Mouse (Mus musculus) adipocyte (in vitro differentiated cells): Measurements from ENCODE around the gene Cbx2.

Experiments
- DNase-seq: peaks from one replicate; pipeline ENCODE4 v3.0.0-alpha.2; 2016; ENCODE audit warnings: low spot score

Gene Cbx2

GRCm38 (mm10) chr11:119017506-119017905 is 5.3 kb upstream of the Cbx2 start:
- no peak for DNase-seq

GRCm38 (mm10) chr11:119021180-119021579 is 1.6 kb upstream of the Cbx2 start:
- DNase-seq, result no peak

GRCm38 (mm10) chr11:119022068-119022894 is 481 bp upstream of the Cbx2 start:
- no peak for DNase-seq

GRCm38 (mm10) chr11:119023616-119023980 is 836 bp downstream of the Cbx2 start:
- no peak for DNase-seq

GRCm38 (mm10) chr11:119024260-119024659 is 1.5 kb downstream of the Cbx2 start:
- DNase-seq, result no peak

- no peak for DNase-seq
Measured at GRCm38 (mm10) chr11:119026203-119026602, 3.4 kb downstream of the Cbx2 start.

- DNase-seq, result peak; percentile 79
Measured at GRCm38 (mm10) chr11:119033874-119034558, 11.3 kb downstream of the Cbx2 start.

GRCm38 (mm10) chr11:119034635-119035034 is 11.9 kb downstream of the Cbx2 start:
- no peak for DNase-seq

- no peak for DNase-seq
Measured at GRCm38 (mm10) chr11:119035094-119035685, 12.4 kb downstream of the Cbx2 start.

GRCm38 (mm10) chr11:119035686-119036165 is 13.0 kb downstream of the Cbx2 start:
- DNase-seq, result no peak

- no peak for DNase-seq
Measured at GRCm38 (mm10) chr11:119036447-119036846, 13.7 kb downstream of the Cbx2 start.

- no peak for DNase-seq
Measured at GRCm38 (mm10) chr11:119036934-119037779, 14.4 kb downstream of the Cbx2 start.

GRCm38 (mm10) chr11:119037780-119038401 is 15.1 kb downstream of the Cbx2 start:
- DNase-seq, result peak; percentile 53

GRCm38 (mm10) chr11:119038744-119039484 is 16.2 kb downstream of the Cbx2 start:
- DNase-seq, result no peak

- DNase-seq, result no peak
Measured at GRCm38 (mm10) chr11:119039732-119040512, 17.2 kb downstream of the Cbx2 start.

- peak; percentile 99 for DNase-seq
Measured at GRCm38 (mm10) chr11:119040600-119041324, 18.0 kb downstream of the Cbx2 start, which contains the start of gene Cbx8. Gene Cbx8 (minus strand): TSS chr11:119040969.

GRCm38 (mm10) chr11:119041325-119041716 is 18.6 kb downstream of the Cbx2 start:
- no peak for DNase-seq

GRCm38 (mm10) chr11:119041750-119042465 is 19.1 kb downstream of the Cbx2 start:
- no peak for DNase-seq
